Mouse (Mus musculus) brain, embryonic 18.5 days (tissue): ENCODE results near the gene Lamtor2.
A peak's percentile ranks its signal among the peaks of the same experiment; 100 is the strongest.
"Not testable (repeated sequence)": the region's sequence is repeated elsewhere in the genome, so short reads cannot be mapped to it uniquely, and the experiment has no call there.

Source experiments
- DNase-seq: peaks from one replicate; pipeline ENCODE4 v3.0.0-alpha.2; 2012; ENCODE audit warnings: low read depth, low spot score

Lamtor2 gene

GRCm38 (mm10) chr3:88552676-88553524, at the start of gene Lamtor2:
Gene Lamtor2, minus strand, starts transcription at chr3:88553074.
- DNase-seq = peak; percentile 96

GRCm38 (mm10) chr3:88602466-88602865, 49.6 kb upstream of the Lamtor2 start:
- no peak for DNase-seq

DNA sequence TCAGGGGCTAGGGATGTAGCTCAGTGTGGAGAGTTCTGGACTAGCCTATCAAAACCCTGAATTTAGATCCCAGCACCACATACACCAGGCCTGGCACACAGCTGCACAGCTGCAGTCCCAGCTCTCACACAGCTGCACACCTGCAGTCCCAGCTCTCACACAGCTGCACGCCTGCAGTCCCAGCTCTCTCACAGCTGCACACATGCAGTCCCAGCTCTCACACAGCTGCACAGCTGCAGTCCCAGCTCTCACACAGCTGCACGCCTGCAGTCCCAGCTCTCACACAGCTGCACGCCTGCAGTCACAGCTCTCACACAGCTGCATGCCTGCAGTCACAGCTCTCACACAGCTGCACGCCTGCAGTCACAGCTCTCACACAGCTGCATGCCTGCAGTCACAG, 43.7 kb upstream of the Lamtor2 start:
- DNase-seq = not testable (repeated sequence)

DNA sequence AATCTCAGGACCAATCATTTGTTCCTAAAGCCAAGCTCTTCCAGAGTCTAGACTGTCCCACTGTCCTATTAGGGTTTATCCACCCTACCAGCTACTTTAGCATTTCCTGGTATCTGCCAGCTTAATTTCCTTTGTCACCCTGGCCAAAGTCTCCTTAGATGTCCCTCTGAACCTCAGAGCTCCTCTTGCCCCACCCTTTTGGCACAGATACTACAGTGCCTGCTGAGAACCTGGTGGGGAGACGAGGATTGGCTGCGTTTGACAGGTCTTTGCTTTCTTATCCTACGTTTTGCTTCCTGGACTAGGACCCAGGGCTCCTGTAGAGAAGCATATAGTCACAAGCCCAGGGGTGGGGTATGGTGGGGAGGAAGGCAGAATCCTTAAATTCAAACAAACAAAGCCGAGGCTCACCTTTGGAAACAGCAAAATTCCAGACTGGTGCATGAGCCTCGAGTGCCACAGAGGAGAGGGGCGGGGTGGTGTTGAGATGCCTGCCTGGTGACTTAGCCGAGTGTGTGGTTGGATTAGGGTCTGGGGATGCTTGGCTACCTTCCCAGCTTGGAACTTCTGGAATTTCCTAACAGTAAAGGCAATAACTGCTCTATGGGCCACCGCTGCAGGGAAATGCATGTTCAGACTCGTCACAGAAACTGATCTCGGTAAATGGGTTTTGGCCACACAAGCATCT, 41.2 kb upstream of the Lamtor2 start:
- no peak for DNase-seq

- no peak for DNase-seq
Measured at GRCm38 (mm10) chr3:88592942-88593576, 40.2 kb upstream of the Lamtor2 start.

DNA sequence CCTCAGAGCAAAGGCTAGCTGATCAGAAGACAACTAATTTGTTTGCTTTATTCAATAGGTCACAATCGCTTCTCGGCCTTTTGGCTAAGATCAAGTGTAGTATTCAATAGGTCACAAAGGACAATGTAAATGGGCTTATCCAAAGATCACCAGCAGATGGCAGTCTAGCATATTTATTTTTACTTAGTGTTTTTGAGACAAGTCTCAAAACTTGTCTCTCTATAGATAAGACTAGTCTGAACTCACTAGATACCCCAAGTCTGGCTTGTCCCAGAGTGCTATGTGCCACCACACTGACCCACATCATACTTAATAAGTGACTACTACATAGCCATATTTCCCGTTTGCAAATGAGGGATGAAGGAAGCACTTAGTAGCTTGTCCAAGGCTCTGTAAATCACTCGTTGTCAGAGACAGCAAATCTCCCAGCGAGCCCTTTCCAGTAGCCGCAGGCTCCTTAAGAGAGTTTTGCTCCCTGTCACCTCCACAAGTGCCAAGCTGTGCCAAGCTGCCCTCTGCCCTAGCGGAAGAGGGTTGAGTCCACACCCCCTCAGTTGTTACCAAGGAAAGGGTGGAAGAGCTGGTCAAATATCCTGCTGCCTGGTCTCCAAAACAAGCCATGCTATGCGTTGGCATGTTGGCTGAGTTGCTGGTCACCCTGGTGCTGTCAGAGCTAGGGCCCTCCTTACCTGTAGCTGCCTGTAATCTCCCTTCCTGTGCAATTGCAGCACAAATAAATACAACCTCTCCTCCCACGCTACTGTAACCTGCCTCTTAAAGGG, 39.3 kb upstream of the Lamtor2 start:
- DNase-seq = no peak

DNA sequence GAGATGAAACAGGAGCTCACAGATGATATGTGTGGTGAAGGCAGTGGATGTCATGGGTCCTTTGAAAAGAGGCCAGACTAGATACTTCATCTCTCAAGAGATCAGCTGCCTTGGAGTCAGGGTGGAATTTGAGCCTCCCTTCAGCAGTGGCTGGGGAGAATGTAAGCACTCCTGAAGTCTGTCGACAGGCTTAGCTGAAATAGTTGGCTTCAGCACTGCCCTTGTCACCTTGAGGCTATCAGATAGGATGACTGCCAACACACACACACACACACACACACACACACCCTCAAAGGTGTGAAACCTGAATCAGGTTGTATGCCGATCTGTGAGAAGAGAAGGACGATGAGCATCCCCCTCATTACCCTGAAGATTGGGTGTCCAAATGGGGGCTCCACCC, 38.2 kb upstream of the Lamtor2 start:
- no peak for DNase-seq

GRCm38 (mm10) chr3:88590246-88590645, 37.4 kb upstream of the Lamtor2 start:
- DNase-seq = no peak

GRCm38 (mm10) chr3:88586640-88587039, 33.8 kb upstream of the Lamtor2 start:
- DNase-seq = no peak

DNA sequence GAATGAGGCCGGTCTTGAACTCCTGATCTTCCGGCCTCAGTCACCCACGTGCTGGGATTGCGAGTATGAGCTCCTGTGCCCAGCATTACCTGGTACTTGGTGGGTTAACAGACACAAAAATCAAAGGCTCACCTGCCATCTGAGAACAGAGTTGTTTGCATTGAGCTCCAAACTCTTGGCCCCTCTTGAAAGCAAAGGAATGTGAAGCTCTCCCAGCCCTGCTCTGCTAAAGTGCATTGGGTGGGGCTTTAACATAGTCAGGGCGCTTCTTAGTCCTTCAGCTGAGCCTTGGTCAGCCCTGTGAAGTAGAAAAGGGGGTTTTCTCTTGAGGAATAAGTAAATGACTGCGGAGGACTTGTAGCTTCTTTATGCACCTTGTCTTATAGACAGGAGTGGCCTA, 32.9 kb upstream of the Lamtor2 start:
- DNase-seq = no peak

DNA sequence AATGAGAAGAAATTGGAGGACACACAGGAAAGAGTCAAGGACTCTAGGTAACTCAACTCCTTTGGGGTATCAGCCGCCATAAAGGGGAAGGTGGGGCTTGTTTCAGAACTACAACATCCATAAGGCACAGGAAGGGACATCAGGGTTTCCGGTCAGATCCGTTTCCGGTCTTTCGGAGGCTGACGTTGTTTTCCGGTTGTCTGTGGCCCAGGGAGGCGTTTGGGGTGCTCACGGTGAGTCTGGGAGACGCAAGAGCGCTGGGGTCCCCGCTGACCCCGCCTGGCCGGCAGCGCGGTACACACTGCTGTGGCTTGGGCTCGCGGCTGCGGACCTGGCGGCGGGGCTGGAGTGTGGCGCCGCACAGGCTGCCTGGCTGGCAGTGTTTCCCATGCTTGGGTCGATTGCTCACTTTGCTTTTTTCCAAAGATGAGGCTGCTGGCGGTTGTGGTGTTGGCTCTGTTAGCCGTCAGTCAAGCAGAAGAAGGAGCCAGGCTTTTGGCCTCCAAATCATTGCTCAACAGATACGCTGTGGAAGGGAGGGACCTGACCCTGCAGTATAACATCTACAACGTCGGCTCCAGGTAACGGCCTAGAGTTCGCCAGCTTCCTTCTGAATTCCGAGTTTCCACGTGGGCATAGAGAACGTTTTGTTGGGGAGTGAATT, 26.7 kb upstream of the Lamtor2 start:
- peak; percentile 52 for DNase-seq

GRCm38 (mm10) chr3:88578498-88579424, 25.9 kb upstream of the Lamtor2 start:
- DNase-seq = no peak

- DNase-seq = not testable (repeated sequence)
Measured at GRCm38 (mm10) chr3:88577846-88578245, 25.0 kb upstream of the Lamtor2 start.

GRCm38 (mm10) chr3:88575540-88575939, 22.7 kb upstream of the Lamtor2 start, which contains the start of gene Ssr2:
Gene Ssr2, plus strand, starts transcription at chr3:88575876.
- DNase-seq = no peak

DNA sequence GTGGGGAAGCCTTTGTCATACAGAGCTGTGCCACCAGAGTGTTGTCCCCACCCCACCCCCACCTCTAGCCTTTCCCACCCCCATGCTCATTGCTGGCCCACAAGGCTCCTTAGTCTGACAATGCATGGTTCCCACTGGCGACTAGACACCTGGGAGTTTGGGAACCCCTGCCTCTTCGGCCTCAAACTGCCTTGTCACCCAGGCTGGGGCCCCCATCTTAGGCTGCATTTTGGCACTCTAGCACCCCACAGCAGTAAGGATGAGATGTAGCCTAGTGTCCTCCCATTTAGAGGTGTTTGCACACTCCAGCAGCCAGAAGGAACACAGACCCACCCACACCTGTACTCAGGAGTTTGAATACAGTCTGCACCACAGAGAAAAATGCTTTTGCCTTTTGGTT, 20.9 kb upstream of the Lamtor2 start:
- DNase-seq = no peak

- DNase-seq = no peak
Measured at GRCm38 (mm10) chr3:88572835-88573234, 20.0 kb upstream of the Lamtor2 start.

- no peak for DNase-seq
Measured at GRCm38 (mm10) chr3:88571856-88572255, 19.0 kb upstream of the Lamtor2 start.

DNA sequence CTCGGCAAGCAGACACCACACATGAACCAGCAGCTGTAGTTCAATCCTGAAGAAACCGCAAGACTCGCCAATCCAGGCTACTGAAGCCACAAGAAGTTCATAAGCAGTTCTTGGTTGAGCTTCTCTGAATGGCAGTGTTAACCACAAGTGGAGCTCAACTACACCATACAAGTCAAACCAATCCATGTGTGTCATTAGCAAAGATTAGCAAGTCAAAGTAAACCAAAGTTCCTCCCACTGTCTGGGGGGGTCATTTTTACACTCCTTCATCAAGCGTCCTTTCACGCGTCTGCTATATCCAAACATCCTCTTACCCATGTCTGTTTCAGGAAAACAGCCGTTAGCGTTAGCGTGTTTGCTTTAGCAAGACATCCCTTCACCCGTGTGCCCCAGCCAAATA, 17.5 kb upstream of the Lamtor2 start:
- DNase-seq = no peak

DNA sequence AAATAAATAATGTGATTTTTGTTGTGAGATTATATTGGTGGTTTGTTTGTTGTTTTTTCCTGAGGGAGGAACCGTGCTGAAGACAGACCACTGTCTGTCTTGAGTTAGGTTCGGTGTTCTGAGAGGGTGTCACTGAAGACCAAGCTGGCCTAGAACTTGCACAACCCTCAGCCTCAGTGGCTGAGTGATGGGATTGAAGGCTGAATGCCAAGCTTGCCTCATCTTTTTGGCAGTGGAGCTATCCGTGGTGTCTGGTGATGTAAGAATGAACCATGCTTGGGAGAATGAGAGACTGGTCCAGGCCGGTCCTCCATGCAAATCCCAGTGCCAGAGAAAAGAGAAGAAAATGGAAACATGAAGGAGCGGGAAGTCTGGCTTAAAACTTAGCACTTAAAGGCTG, 16.8 kb upstream of the Lamtor2 start:
- DNase-seq = no peak

GRCm38 (mm10) chr3:88569093-88569492, 16.2 kb upstream of the Lamtor2 start:
- DNase-seq = no peak
